Mouse (Mus musculus) gastrocnemius, postnatal 36 days (tissue): Measurements from ENCODE around the gene Mfap2. TPM values are rescaled to one million over a fixed set of nuclear protein-coding genes. Genes with fewer than 3 reads are reported as not detected.
A peak's percentile ranks its signal among the peaks of the same experiment; 100 is the strongest.

Experiments used
- DNase-seq, 2 experiments: peaks; one replicate each; pipeline ENCODE4 v3.0.0; 2022
- intact Hi-C: fragments of 180-260 bp; cut with DNase I; formaldehyde crosslinking; loops from one replicate; pipeline ENCODE4 v1.15.1; 2025
- total RNA-seq, 2 experiments: library from RNA; stranded (reverse); gene quantifications; 2 replicates each; pipeline ENCODE4 v1.2.3; 2021

The Mfap2 gene
- total RNA-seq, 2 experiments from 2014 or later: 6.2 to 7.4 TPM

GRCm38 (mm10) chr4:141020811-141021613 lies 10.8 kb downstream of the Mfap2 start:
- intact Hi-C loops: no loop called here
- DNase-seq: peak in 1 of 2 experiments; percentile 59

GRCm38 (mm10) chr4:141021614-141021929 lies 11.4 kb downstream of the Mfap2 start:
- intact Hi-C loops: no loop called here
- DNase-seq: no peak

GRCm38 (mm10) chr4:141024052-141024451 lies 13.8 kb downstream of the Mfap2 start:
- intact Hi-C loops: no loop called here

GRCm38 (mm10) chr4:141024992-141025391 lies 14.8 kb downstream of the Mfap2 start:
- DNase-seq: no peak
- intact Hi-C loops: no loop called here

More at GRCm38 (mm10) chr4:141024052-141024451, 13.8 kb downstream of the Mfap2 start:
- no peak for DNase-seq

- intact Hi-C loops: loop anchor here (2.0 to 10.0 kb wide), 3 partner anchors 48 to 216 kb away; partner anchors contain the start of gene Padi3
- no peak for DNase-seq
Observed at GRCm38 (mm10) chr4:141030541-141031206, 20.5 kb downstream of the Mfap2 start.

GRCm38 (mm10) chr4:141031733-141032132 lies 21.5 kb downstream of the Mfap2 start:
- peak; percentile 79 to 83 for DNase-seq
- intact Hi-C loops: loop anchor here (2.0 to 10.0 kb wide), 3 partner anchors 49 to 217 kb away; partner anchors contain the start of gene Padi3

GRCm38 (mm10) chr4:141033606-141034549 lies 23.7 kb downstream of the Mfap2 start:
- no peak for DNase-seq
- intact Hi-C loops: loop anchor here (5.0 to 10.0 kb wide), 2 partner anchors 52 to 219 kb away; partner anchors contain the start of gene Padi3

GRCm38 (mm10) chr4:141041117-141041516 lies 30.9 kb downstream of the Mfap2 start:
- no peak for DNase-seq
- intact Hi-C loops: no loop called here

- intact Hi-C loops: no loop called here
- no peak for DNase-seq
Observed at GRCm38 (mm10) chr4:141044816-141045215, 34.6 kb downstream of the Mfap2 start.

GRCm38 (mm10) chr4:141048810-141049475 lies 38.7 kb downstream of the Mfap2 start:
- intact Hi-C loops: no loop called here

GRCm38 (mm10) chr4:141049476-141049835 lies 39.2 kb downstream of the Mfap2 start:
- intact Hi-C loops: no loop called here
- DNase-seq: no peak

More at GRCm38 (mm10) chr4:141048810-141049475, 38.7 kb downstream of the Mfap2 start:
- no peak for DNase-seq

- intact Hi-C loops: no loop called here
- DNase-seq: no peak
Observed at GRCm38 (mm10) chr4:141052442-141052841, 42.2 kb downstream of the Mfap2 start.

- intact Hi-C loops: no loop called here
- no peak for DNase-seq
Observed at GRCm38 (mm10) chr4:141053138-141053537, 42.9 kb downstream of the Mfap2 start.

- no peak for DNase-seq
- intact Hi-C loops: no loop called here
Observed at GRCm38 (mm10) chr4:141053568-141054161, 43.4 kb downstream of the Mfap2 start.

- intact Hi-C loops: no loop called here
- no peak for DNase-seq
Observed at GRCm38 (mm10) chr4:141056970-141057369, 46.8 kb downstream of the Mfap2 start.

GRCm38 (mm10) chr4:141058835-141059234 lies 48.6 kb downstream of the Mfap2 start:
- intact Hi-C loops: no loop called here
- DNase-seq: no peak

GRCm38 (mm10) chr4:141059616-141060425 lies 49.6 kb downstream of the Mfap2 start:
- DNase-seq: no peak
- intact Hi-C loops: loop anchor here (2.0 kb wide), 1 partner anchor 13 kb away; no protein-coding TSS in a partner anchor

GRCm38 (mm10) chr4:141060426-141061301 lies 50.4 kb downstream of the Mfap2 start, which contains the start of gene Crocc:
TSS of gene Crocc (minus strand) at chr4:141060550.
- DNase-seq: peak; percentile 99
- intact Hi-C loops: loop anchor here (2.0 kb wide), 1 partner anchor 14 kb away; no protein-coding TSS in a partner anchor
